Mouse (Mus musculus): Measurements from ENCODE around the gene Sgk2.

Gene Sgk2

GRCm38 (mm10) chr2:162987218-162987617 lies at the start of gene Sgk2:
Gene Sgk2, plus strand, starts transcription at chr2:162987330.
- in situ Hi-C loops (cut with MboI; ENCODE audit: unreplicated experiment in 2 of 2), result no loop called here

GRCm38 (mm10) chr2:162939562-162939961 lies 47.6 kb upstream of the Sgk2 start:
- in situ Hi-C loops (cut with MboI; ENCODE audit: unreplicated experiment in 2 of 2), result loop anchor here in 1 of 2 experiments (10.0 kb wide), 1 partner anchor 135 kb away; no protein-coding TSS in a partner anchor

GRCm38 (mm10) chr2:162943148-162943846 lies 43.8 kb upstream of the Sgk2 start, which contains the start of gene L3mbtl1:
Gene L3mbtl1, plus strand, starts transcription at chr2:162943472.
- in situ Hi-C loops (cut with MboI; ENCODE audit: unreplicated experiment in 2 of 2), result no loop called here

- in situ Hi-C loops (cut with MboI; ENCODE audit: unreplicated experiment in 2 of 2), result no loop called here
Measured at GRCm38 (mm10) chr2:162943931-162944330, 43.2 kb upstream of the Sgk2 start.

GRCm38 (mm10) chr2:162946964-162947363 lies 40.2 kb upstream of the Sgk2 start:
- in situ Hi-C loops (cut with MboI; ENCODE audit: unreplicated experiment in 2 of 2), result no loop called here

DNA sequence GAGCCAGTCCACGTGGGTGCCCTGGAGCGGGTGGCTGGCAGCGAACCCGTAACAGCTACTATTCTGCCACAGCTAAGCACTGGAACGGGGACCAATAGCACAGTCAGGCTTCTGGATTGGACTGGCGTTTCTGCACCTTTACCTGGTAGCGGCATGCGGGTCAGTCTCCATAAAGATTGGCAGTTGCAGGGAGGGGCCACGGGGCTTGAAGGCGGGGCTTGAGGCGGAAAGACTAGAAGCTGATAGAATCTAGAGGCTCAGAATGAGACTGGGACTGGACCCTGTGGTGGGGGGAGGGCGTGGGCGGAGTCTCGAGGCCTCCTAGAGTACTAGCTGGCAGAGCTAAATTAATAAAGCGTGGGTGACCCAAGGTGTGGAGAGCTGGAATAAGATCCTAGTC lies 39.4 kb upstream of the Sgk2 start:
- in situ Hi-C loops (cut with MboI; ENCODE audit: unreplicated experiment in 2 of 2), result no loop called here

DNA sequence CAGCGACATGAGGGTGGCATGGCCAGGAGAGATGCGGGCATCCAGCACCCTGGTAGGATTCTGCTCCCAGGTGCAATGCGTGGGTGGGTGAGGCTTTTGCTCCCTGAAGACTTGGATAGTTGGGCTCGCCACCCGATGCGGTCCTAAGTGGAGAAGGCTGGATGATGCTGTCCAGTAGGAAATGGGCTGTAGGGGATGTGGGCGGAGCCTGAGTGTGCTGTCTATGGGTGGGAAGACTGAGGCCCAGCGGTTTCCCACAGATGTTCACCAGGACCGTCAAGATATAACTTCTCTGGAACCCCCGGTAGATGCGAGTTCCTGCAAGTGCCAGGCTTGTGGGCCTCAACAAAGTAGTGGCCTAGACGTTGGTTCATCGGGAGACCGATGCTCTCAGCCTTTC lies 38.9 kb upstream of the Sgk2 start:
- in situ Hi-C loops (cut with MboI; ENCODE audit: unreplicated experiment in 2 of 2), result no loop called here

DNA sequence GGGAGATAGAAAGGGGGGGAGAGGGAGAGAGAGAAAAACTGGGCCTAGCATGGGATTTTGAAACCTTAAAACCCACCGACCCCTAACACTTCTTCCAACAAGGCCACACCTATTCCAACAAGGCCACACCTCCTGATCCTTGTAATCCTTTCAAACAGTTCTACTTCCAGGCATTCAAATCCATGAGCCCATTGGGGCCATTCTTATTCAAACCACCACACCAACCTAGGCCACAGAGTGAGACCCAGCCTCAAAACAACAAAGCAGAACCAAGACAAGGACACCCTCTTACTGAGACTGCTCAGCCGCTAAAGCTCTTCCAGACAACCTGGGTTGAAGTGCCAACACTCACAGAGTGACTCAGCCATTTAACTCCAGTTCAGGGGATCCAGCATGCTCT lies 36.4 kb upstream of the Sgk2 start:
- in situ Hi-C loops (cut with MboI; ENCODE audit: unreplicated experiment in 2 of 2), result no loop called here

GRCm38 (mm10) chr2:162956843-162957242 lies 30.3 kb upstream of the Sgk2 start:
- in situ Hi-C loops (cut with MboI; ENCODE audit: unreplicated experiment in 2 of 2), result no loop called here

- in situ Hi-C loops (cut with MboI; ENCODE audit: unreplicated experiment in 2 of 2), result no loop called here
Measured at GRCm38 (mm10) chr2:162961321-162961720, 25.8 kb upstream of the Sgk2 start.

- in situ Hi-C loops (cut with MboI; ENCODE audit: unreplicated experiment in 2 of 2), result no loop called here
Measured at GRCm38 (mm10) chr2:162966734-162967133, 20.4 kb upstream of the Sgk2 start.

- in situ Hi-C loops (cut with MboI; ENCODE audit: unreplicated experiment in 2 of 2), result no loop called here
Measured at GRCm38 (mm10) chr2:162968357-162968756, 18.8 kb upstream of the Sgk2 start.

- in situ Hi-C loops (cut with MboI; ENCODE audit: unreplicated experiment in 2 of 2), result no loop called here
Measured at GRCm38 (mm10) chr2:162969101-162969500, 18.0 kb upstream of the Sgk2 start.

DNA sequence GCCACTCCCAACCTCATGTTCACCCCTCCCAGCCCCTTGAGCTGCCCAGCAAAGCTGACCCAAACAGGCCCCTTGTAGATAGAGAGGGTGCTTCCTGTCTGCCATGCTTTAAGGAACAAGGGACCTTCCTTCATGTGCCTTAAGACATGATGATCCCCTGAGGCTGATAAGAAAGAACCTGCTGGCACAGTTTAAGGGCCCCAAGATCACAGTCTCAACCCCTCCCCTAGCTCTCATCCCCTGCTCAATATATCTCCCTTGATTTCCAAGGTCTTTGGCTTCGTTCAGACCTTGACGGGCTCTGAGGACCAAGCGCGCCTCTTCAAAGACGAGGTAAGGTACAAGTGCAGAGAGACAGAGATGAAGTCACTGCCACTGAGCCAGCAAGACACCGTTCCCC lies 16.2 kb upstream of the Sgk2 start:
- in situ Hi-C loops (cut with MboI; ENCODE audit: unreplicated experiment in 2 of 2), result no loop called here

- in situ Hi-C loops (cut with MboI; ENCODE audit: unreplicated experiment in 2 of 2), result no loop called here
Measured at GRCm38 (mm10) chr2:162972752-162973151, 14.4 kb upstream of the Sgk2 start.

GRCm38 (mm10) chr2:162973206-162973605 lies 13.9 kb upstream of the Sgk2 start:
- in situ Hi-C loops (cut with MboI; ENCODE audit: unreplicated experiment in 2 of 2), result no loop called here

DNA sequence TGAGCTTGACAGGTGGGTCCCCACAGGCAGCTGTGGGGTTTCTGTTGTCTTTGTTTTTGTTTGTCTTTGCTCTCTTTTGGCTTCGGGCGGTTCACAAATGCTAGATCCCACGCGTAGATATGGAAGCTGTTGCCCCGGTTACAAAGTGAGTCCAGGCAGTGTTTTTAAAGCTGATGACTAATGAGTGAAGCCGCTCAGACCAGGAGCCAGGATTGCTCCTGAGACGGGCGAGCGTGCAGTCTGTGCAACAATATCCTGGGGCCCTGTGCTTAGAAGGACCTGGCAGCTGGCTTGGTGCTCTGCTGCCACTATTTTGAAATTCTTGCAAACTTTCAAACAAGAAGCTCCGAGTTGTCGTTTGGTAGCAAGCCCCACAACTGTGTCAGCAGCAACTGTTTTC lies 13.5 kb upstream of the Sgk2 start:
- in situ Hi-C loops (cut with MboI; ENCODE audit: unreplicated experiment in 2 of 2), result no loop called here

- in situ Hi-C loops (cut with MboI; ENCODE audit: unreplicated experiment in 2 of 2), result no loop called here
Measured at GRCm38 (mm10) chr2:162975157-162975775, 11.9 kb upstream of the Sgk2 start.

- in situ Hi-C loops (cut with MboI; ENCODE audit: unreplicated experiment in 2 of 2), result no loop called here
Measured at GRCm38 (mm10) chr2:162976001-162976400, 11.1 kb upstream of the Sgk2 start.

DNA sequence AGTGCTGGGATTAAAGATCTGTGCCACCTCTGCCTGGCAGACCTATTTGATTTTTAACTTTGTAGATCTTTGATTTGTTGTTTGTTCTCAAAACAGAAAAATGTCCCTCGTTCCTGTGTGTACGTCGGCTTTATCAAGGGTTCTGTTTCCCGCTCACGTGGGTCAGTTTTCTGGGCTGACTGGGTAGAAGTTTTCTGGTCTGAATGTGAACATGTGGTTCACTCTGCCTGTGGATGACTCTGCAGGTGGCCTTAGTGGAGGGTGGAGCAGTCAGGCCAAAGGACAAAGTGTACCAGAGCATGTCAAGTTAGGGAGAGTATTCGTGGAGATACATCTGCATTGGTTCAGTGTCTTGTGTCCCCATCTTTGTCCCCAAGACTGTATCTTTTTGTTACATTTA lies 2.7 kb upstream of the Sgk2 start:
- in situ Hi-C loops (cut with MboI; ENCODE audit: unreplicated experiment in 2 of 2), result no loop called here

- in situ Hi-C loops (cut with MboI; ENCODE audit: unreplicated experiment in 2 of 2), result no loop called here
Measured at GRCm38 (mm10) chr2:162985923-162986322, 1.2 kb upstream of the Sgk2 start.

DNA sequence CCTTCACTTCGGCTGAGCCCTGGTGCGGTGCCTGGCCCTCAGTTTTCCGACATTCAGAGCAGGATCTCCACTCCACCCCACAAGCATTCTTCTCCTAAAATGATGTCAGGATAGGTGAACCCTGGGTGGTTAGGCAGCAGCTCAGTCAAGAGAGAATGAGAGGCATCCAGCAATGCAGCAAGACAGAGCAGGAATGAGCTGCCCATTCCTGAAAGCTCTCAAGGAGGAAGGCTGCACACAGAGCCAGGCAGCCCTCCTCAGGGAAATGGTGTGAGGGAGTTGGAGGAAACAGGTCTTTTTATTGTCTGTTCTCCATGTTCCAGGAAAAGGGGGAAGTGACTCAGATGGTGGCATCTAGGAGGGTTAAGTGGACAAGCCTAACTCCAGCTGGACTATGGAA lies 366 bp upstream of the Sgk2 start:
- in situ Hi-C loops (cut with MboI; ENCODE audit: unreplicated experiment in 2 of 2), result no loop called here

Data from v-Abl transformed pro-B cells (cell line).